Mouse (Mus musculus): ENCODE measurements around the gene Cadps. TPM values are rescaled to one million over a fixed set of nuclear protein-coding genes. Genes with fewer than 3 reads are reported as not detected.

Cadps gene
- polyA plus RNA-seq, 1 experiment from 2014 or later: 42.7 TPM

- Histone ChIP-seq H3K27me3 (ENCODE audit: control insufficient read depth, insufficient read depth, low read depth, low read length) (no peaks in the 10 kb centered on the region), H3K4me1 (ENCODE audit: control insufficient read depth, insufficient read depth, low read length) (no peaks in the 10 kb centered on the region), H3K9me3 (replicated peaks; ENCODE audit: control insufficient read depth, low read length, poor library complexity, severe bottlenecking) (no peaks in the 10 kb centered on the region), H3K9ac (ENCODE audit: low read depth, low read length) (no peak overlapping the region), H3K4me2 (ENCODE audit: low read length) (no peak overlapping the region), H3K27ac (ENCODE audit: low read length) (no peak overlapping the region), H3K4me3 (ENCODE audit: low read depth, low read length) (no peak overlapping the region), H3K36me3 (ENCODE audit: control insufficient read depth, insufficient read depth, low read length) (0 out of 2 replicates have a peak, but pooled peaks cover 8% of the 10 kb centered on the region)
- no peak for ATAC-seq
- 74% methylated on average over 3 of the region's 3 CpGs for WGBS
These were observed 372.1 kb downstream of the Cadps start for GRCm38 (mm10) chr14:12450807-12451206.

- Histone ChIP-seq H3K27me3 (ENCODE audit: control insufficient read depth, insufficient read depth, low read depth, low read length) (no peaks in the 10 kb centered on the region), H3K4me3 (ENCODE audit: low read depth, low read length) (no peak overlapping the region), H3K36me3 (ENCODE audit: control insufficient read depth, insufficient read depth, low read length) (0 out of 2 replicates have a peak, but pooled peaks cover 5% of the 10 kb centered on the region), H3K9me3 (replicated peaks; ENCODE audit: control insufficient read depth, low read length, poor library complexity, severe bottlenecking) (no peaks in the 10 kb centered on the region), H3K4me2 (ENCODE audit: low read length) (no peak overlapping the region), H3K27ac (ENCODE audit: low read length) (no peak overlapping the region), H3K4me1 (ENCODE audit: control insufficient read depth, insufficient read depth, low read length) (no peaks in the 10 kb centered on the region), H3K9ac (ENCODE audit: low read depth, low read length) (no peak overlapping the region)
- WGBS: 94% methylated on average over 6 of the region's 6 CpGs
- ATAC-seq: no peak
These were observed 374.0 kb downstream of the Cadps start for GRCm38 (mm10) chr14:12448883-12449282.

GRCm38 (mm10) chr14:12441019-12441418 lies 381.9 kb downstream of the Cadps start:
- Histone ChIP-seq H3K4me1 (ENCODE audit: control insufficient read depth, insufficient read depth, low read length) (no peaks in the 10 kb centered on the region), H3K27ac (ENCODE audit: low read length) (no peak overlapping the region), H3K4me2 (ENCODE audit: low read length) (no peak overlapping the region), H3K36me3 (ENCODE audit: control insufficient read depth, insufficient read depth, low read length) (peaks cover 7% of the 10 kb centered on the region; the same call in 1 of the 2 replicates), H3K4me3 (ENCODE audit: low read depth, low read length) (no peak overlapping the region), H3K9ac (ENCODE audit: low read depth, low read length) (no peak overlapping the region), H3K9me3 (replicated peaks; ENCODE audit: control insufficient read depth, low read length, poor library complexity, severe bottlenecking) (no peaks in the 10 kb centered on the region), H3K27me3 (ENCODE audit: control insufficient read depth, insufficient read depth, low read depth, low read length) (no peaks in the 10 kb centered on the region)
- ATAC-seq: no peak
- 27% methylated on average over 2 of the region's 2 CpGs for WGBS

GRCm38 (mm10) chr14:12437976-12438375 lies 384.9 kb downstream of the Cadps start:
- Histone ChIP-seq H3K27ac (ENCODE audit: low read length) (no peak overlapping the region), H3K4me2 (ENCODE audit: low read length) (no peak overlapping the region), H3K36me3 (ENCODE audit: control insufficient read depth, insufficient read depth, low read length) (peaks cover 7% of the 10 kb centered on the region; the same call in 1 of the 2 replicates), H3K9me3 (replicated peaks; ENCODE audit: control insufficient read depth, low read length, poor library complexity, severe bottlenecking) (no peaks in the 10 kb centered on the region), H3K27me3 (ENCODE audit: control insufficient read depth, insufficient read depth, low read depth, low read length) (no peaks in the 10 kb centered on the region; the same call in 1 of the 2 replicates), H3K4me1 (ENCODE audit: control insufficient read depth, insufficient read depth, low read length) (no peaks in the 10 kb centered on the region), H3K9ac (ENCODE audit: low read depth, low read length) (no peak overlapping the region), H3K4me3 (ENCODE audit: low read depth, low read length) (no peak overlapping the region)
- WGBS: 87% methylated on average over 4 of the region's 4 CpGs
- no peak for ATAC-seq

GRCm38 (mm10) chr14:12437422-12437821 lies 385.5 kb downstream of the Cadps start:
- H3K4me1 ChIP-seq (ENCODE audit: control insufficient read depth, insufficient read depth, low read length): no peaks in the 10 kb centered on the region
- 91% methylated on average over 7 of the region's 7 CpGs for WGBS
- no peak overlapping the region for H3K27ac ChIP-seq (ENCODE audit: low read length)
- no peak overlapping the region for H3K4me3 ChIP-seq (ENCODE audit: low read depth, low read length)
- no peaks in the 10 kb centered on the region for H3K9me3 ChIP-seq (replicated peaks; ENCODE audit: control insufficient read depth, low read length, poor library complexity, severe bottlenecking)
- H3K4me2 ChIP-seq (ENCODE audit: low read length): no peak overlapping the region
- H3K36me3 ChIP-seq (ENCODE audit: control insufficient read depth, insufficient read depth, low read length): peaks cover 7% of the 10 kb centered on the region; the same call in 1 of the 2 replicates
- no peaks in the 10 kb centered on the region; the same call in 1 of the 2 replicates for H3K27me3 ChIP-seq (ENCODE audit: control insufficient read depth, insufficient read depth, low read depth, low read length)
- H3K9ac ChIP-seq (ENCODE audit: low read depth, low read length): no peak overlapping the region
- no peak for ATAC-seq

- H3K27ac ChIP-seq (ENCODE audit: low read length): no peak overlapping the region
- H3K9me3 ChIP-seq (replicated peaks; ENCODE audit: control insufficient read depth, low read length, poor library complexity, severe bottlenecking): no peaks in the 10 kb centered on the region
- WGBS: 91% methylated on average over 14 of the region's 14 CpGs
- no peak overlapping the region for H3K4me2 ChIP-seq (ENCODE audit: low read length)
- ATAC-seq: no peak
- H3K36me3 ChIP-seq (ENCODE audit: control insufficient read depth, insufficient read depth, low read length): peaks cover 7% of the 10 kb centered on the region; the same call in 1 of the 2 replicates
- H3K27me3 ChIP-seq (ENCODE audit: control insufficient read depth, insufficient read depth, low read depth, low read length): no peaks in the 10 kb centered on the region; the same call in 1 of the 2 replicates
- H3K4me3 ChIP-seq (ENCODE audit: low read depth, low read length): no peak overlapping the region
- H3K4me1 ChIP-seq (ENCODE audit: control insufficient read depth, insufficient read depth, low read length): no peaks in the 10 kb centered on the region
- H3K9ac ChIP-seq (ENCODE audit: low read depth, low read length): no peak overlapping the region
These were observed 385.9 kb downstream of the Cadps start for GRCm38 (mm10) chr14:12436903-12437368.

- H3K9ac ChIP-seq (ENCODE audit: low read depth, low read length): no peak overlapping the region
- no peaks in the 10 kb centered on the region for H3K27me3 ChIP-seq (ENCODE audit: control insufficient read depth, insufficient read depth, low read depth, low read length)
- H3K27ac ChIP-seq (ENCODE audit: low read length): peak overlapping the region; percentile 19; the same call in 1 of the 2 replicates
- WGBS: 49% methylated on average over 8 of the region's 8 CpGs
- no peak overlapping the region for H3K4me3 ChIP-seq (ENCODE audit: low read depth, low read length)
- peaks cover 6% of the 10 kb centered on the region; the same call in 1 of the 2 replicates for H3K36me3 ChIP-seq (ENCODE audit: control insufficient read depth, insufficient read depth, low read length)
- ATAC-seq: peak; percentile 87
- H3K9me3 ChIP-seq (replicated peaks; ENCODE audit: control insufficient read depth, low read length, poor library complexity, severe bottlenecking): no peaks in the 10 kb centered on the region
- peaks cover 2% of the 10 kb centered on the region; the same call in 1 of the 2 replicates for H3K4me1 ChIP-seq (ENCODE audit: control insufficient read depth, insufficient read depth, low read length)
- no peak overlapping the region for H3K4me2 ChIP-seq (ENCODE audit: low read length)
These were observed 394.7 kb downstream of the Cadps start for GRCm38 (mm10) chr14:12428021-12428654.

- no peak for ATAC-seq
- 72% methylated on average over 6 of the region's 6 CpGs for WGBS
These were observed 397.6 kb downstream of the Cadps start for GRCm38 (mm10) chr14:12425311-12425710.

GRCm38 (mm10) chr14:12410276-12410675 lies 412.6 kb downstream of the Cadps start:
- Histone ChIP-seq H3K27ac (ENCODE audit: low read length) (no peak overlapping the region), H3K4me3 (ENCODE audit: low read depth, low read length) (no peak overlapping the region), H3K4me1 (ENCODE audit: control insufficient read depth, insufficient read depth, low read length) (no peaks in the 10 kb centered on the region), H3K27me3 (ENCODE audit: control insufficient read depth, insufficient read depth, low read depth, low read length) (peaks cover 3% of the 10 kb centered on the region; the same call in 1 of the 2 replicates), H3K9me3 (replicated peaks; ENCODE audit: control insufficient read depth, low read length, poor library complexity, severe bottlenecking) (no peaks in the 10 kb centered on the region), H3K4me2 (ENCODE audit: low read length) (no peak overlapping the region), H3K9ac (ENCODE audit: low read depth, low read length) (no peak overlapping the region), H3K36me3 (ENCODE audit: control insufficient read depth, insufficient read depth, low read length) (no peaks in the 10 kb centered on the region)
- WGBS: 70% methylated on average over 12 of the region's 12 CpGs
- ATAC-seq: no peak

More at GRCm38 (mm10) chr14:12425311-12425710, 397.6 kb downstream of the Cadps start:
- Histone ChIP-seq H3K4me2 (ENCODE audit: low read length) (no peak overlapping the region), H3K4me1 (ENCODE audit: control insufficient read depth, insufficient read depth, low read length) (peaks cover 2% of the 10 kb centered on the region; the same call in 1 of the 2 replicates), H3K4me3 (ENCODE audit: low read depth, low read length) (no peak overlapping the region), H3K9me3 (replicated peaks; ENCODE audit: control insufficient read depth, low read length, poor library complexity, severe bottlenecking) (no peaks in the 10 kb centered on the region), H3K27ac (ENCODE audit: low read length) (no peak overlapping the region), H3K9ac (ENCODE audit: low read depth, low read length) (no peak overlapping the region), H3K36me3 (ENCODE audit: control insufficient read depth, insufficient read depth, low read length) (peaks cover 4% of the 10 kb centered on the region; the same call in 1 of the 2 replicates), H3K27me3 (ENCODE audit: control insufficient read depth, insufficient read depth, low read depth, low read length) (no peaks in the 10 kb centered on the region)

Data from midbrain, embryonic 16.5 days (tissue).